Mouse (Mus musculus): ENCODE measurements around the gene Rpl23.

GRCm38 (mm10) chr11:97822840-97823603, 40.8 kb upstream of the Rpl23 start:
- no peak for TF ChIP-seq CTCF (IDR thresholded peaks at IDR 0.05; ENCODE audit: low read depth, low read length)
- no peak for TF ChIP-seq POLR2A (IDR thresholded peaks at IDR 0.05; ENCODE audit: borderline replicate concordance, low read depth, low read length)

Data from bone marrow macrophage, adult 2 months (primary cell).